ENCODE assay signal across 9 mouse cellular contexts in the genomic region with DNA sequence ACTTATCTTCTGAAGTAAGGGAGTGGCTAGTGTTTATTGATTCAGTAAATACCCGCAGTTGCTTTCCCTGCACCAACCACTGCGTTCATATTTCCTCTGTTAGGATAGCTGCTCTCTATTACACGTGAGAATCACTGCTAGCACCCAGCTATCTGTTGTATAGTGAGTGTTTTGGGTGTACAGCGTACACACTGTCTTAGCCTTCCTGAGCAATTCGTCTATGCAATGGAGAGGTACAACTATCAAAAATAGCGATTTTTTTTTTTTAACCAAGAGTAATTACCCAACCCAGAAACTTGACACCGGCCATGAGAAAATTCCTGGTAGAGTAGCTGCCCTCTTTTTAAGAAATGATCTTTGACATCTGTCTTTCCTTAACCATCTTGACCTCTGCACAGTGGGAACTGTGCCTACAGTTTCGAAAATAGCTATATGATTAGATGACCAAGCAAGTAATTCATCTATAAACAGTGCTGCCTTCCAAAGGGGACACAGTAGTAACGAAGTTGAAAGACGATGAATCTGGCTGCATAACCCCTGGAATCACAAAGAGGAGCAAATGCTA. TPM values are rescaled to one million over a fixed set of nuclear protein-coding genes. Genes with fewer than 3 reads are reported as not detected.
A peak's percentile ranks its signal among the peaks of the same experiment; 100 is the strongest.
DNase-seq lines count a peak whose midpoint lies in the region; ATAC-seq lines count a peak whose summit lies in the region.
"Had no signal": no experiment of that assay in that cellular context is flagged by ENCODE, and none has a peak within 500 bp of the region (broad histone marks: within the 10 kb centered on the region; RNA-seq: fewer than 3 reads in every experiment).

No protein-coding gene starts in this region.

- H3K9me3 ChIP-seq in heart, embryonic 12.5 days (replicated peaks) = no peaks in the 10 kb centered on the region
- H3K9me3 ChIP-seq in hindbrain, embryonic 13.5 days = no peaks in the 10 kb centered on the region
- H3K9me3 ChIP-seq in midbrain, embryonic 11.5 days (ENCODE audit: control insufficient read depth, low read length) = no peaks in the 10 kb centered on the region

- 53% methylated on average over 10 of the region's 10 CpGs for WGBS in heart, embryonic 12.5 days
- 69% methylated on average over 10 of the region's 10 CpGs for WGBS in hindbrain, embryonic 13.5 days
- WGBS in midbrain, embryonic 11.5 days = 65% methylated on average over 10 of the region's 10 CpGs

- H3K4me2 ChIP-seq in heart, embryonic 12.5 days = peak overlapping the region; percentile 95
- peak overlapping the region; percentile 99 for H3K4me2 ChIP-seq in hindbrain, embryonic 13.5 days
- peak overlapping the region; percentile 92; the same call in 1 of the 2 replicates for H3K4me2 ChIP-seq in midbrain, embryonic 11.5 days

- peak overlapping the region; percentile 65; the same call in 1 of the 2 replicates for H3K9ac ChIP-seq in heart, embryonic 12.5 days
- H3K9ac ChIP-seq in hindbrain, embryonic 13.5 days = no peak overlapping the region
- H3K9ac ChIP-seq in midbrain, embryonic 11.5 days (ENCODE audit: low read length) = peak overlapping the region; percentile 81; the same call in 1 of the 2 replicates

- H3K4me3 ChIP-seq in heart, embryonic 12.5 days = peak overlapping the region; percentile 78
- H3K4me3 ChIP-seq in brown adipose tissue, adult 24 weeks (ENCODE audit: insufficient read depth, low read depth, low read length) = peak overlapping the region; percentile 64; the same call in 1 of the 2 replicates
- H3K4me3 ChIP-seq in hindbrain, embryonic 13.5 days = peak overlapping the region; percentile 76; the same call in 1 of the 2 replicates
- H3K4me3 ChIP-seq in midbrain, embryonic 11.5 days (ENCODE audit: low read depth, low read length) = no peak overlapping the region

- H3K36me3 ChIP-seq in heart, embryonic 12.5 days = no peaks in the 10 kb centered on the region
- no peaks in the 10 kb centered on the region for H3K36me3 ChIP-seq in hindbrain, embryonic 13.5 days
- no peaks in the 10 kb centered on the region for H3K36me3 ChIP-seq in midbrain, embryonic 11.5 days (ENCODE audit: control insufficient read depth, insufficient read depth, low read length)

- H3K27ac ChIP-seq in heart, embryonic 12.5 days (ENCODE audit: poor library complexity, severe bottlenecking) = no peak overlapping the region; the same call in 1 of the 2 replicates
- no peak overlapping the region for H3K27ac ChIP-seq in brown adipose tissue, adult 24 weeks (replicated peaks; ENCODE audit: low read depth, low read length)
- H3K27ac ChIP-seq in hindbrain, embryonic 13.5 days = no peak overlapping the region
- no peak overlapping the region for H3K27ac ChIP-seq in midbrain, embryonic 11.5 days (ENCODE audit: low read depth, low read length)

- no peak for DNase-seq in heart, adult 18-20 months
- DNase-seq in midbrain, embryonic 11.5 days (ENCODE audit: low spot score, missing footprints) = no peak
- DNase-seq in spleen, postnatal 4 days (ENCODE audit: low spot score in 2 of 2) = no peak
- DNase-seq in right cerebral cortex, postnatal 36 days (ENCODE audit: low spot score in 2 of 2) = no peak
- no peak for DNase-seq in retina, postnatal 1 day
- DNase-seq: right cerebral cortex, postnatal 4 days had no signal

- no peaks in the 10 kb centered on the region for H3K27me3 ChIP-seq in heart, embryonic 12.5 days (replicated peaks)
- H3K27me3 ChIP-seq in hindbrain, embryonic 13.5 days = peaks cover 3% of the 10 kb centered on the region; the same call in 1 of the 2 replicates
- no peaks in the 10 kb centered on the region for H3K27me3 ChIP-seq in midbrain, embryonic 11.5 days (ENCODE audit: control insufficient read depth, insufficient read depth, low read length)

- peaks cover 27% of the 10 kb centered on the region for H3K4me1 ChIP-seq in heart, embryonic 12.5 days (replicated peaks)
- H3K4me1 ChIP-seq in brown adipose tissue, adult 24 weeks (ENCODE audit: control insufficient read depth, insufficient read depth, insufficient read length, low read length) = peaks cover 2% of the 10 kb centered on the region; the same call in 1 of the 2 replicates
- peaks cover 22% of the 10 kb centered on the region for H3K4me1 ChIP-seq in hindbrain, embryonic 13.5 days (replicated peaks)
- H3K4me1 ChIP-seq in midbrain, embryonic 11.5 days (ENCODE audit: control insufficient read depth, insufficient read depth, low read length) = peaks cover 11% of the 10 kb centered on the region

- ATAC-seq in heart, embryonic 12.5 days (ENCODE audit: insufficient number of reproducible peaks, low FRiP score) = no peak
- ATAC-seq in hindbrain, embryonic 13.5 days (ENCODE audit: low FRiP score) = no peak
- ATAC-seq in midbrain, embryonic 11.5 days (ENCODE audit: low FRiP score) = no peak

RNA-seq across cellular contexts. Expression of gene Cnksr3, which starts 1.1 kb away (rescaled TPM):
- polyA plus RNA-seq in heart, embryonic 12.5 days (2016; fragmentation: Nextera tagmentation; extraction: Ambion mirVana) = 7.0 and 7.9 TPM in 2 replicates
- total RNA-seq in heart, adult 18-20 months (2021) = 10 to 100 TPM; 32.7 to 33.7 TPM
- 2.0 and 2.5 TPM in 2 replicates for polyA plus RNA-seq in brown adipose tissue, adult 24 weeks (2012; ENCODE audit: insufficient read depth, insufficient read length, missing spikeins)
- polyA plus RNA-seq in hindbrain, embryonic 13.5 days (2015; fragmentation: Nextera tagmentation; extraction: Ambion mirVana) = 3.0 and 3.4 TPM in 2 replicates
- polyA plus RNA-seq in midbrain, embryonic 11.5 days (2014; fragmentation: Nextera tagmentation; extraction: Ambion mirVana) = 6.7 and 7.4 TPM in 2 replicates
